Mouse (Mus musculus) neutrophil, adult 5-6 weeks (primary cell): ENCODE measurements around the gene Il4. TPM values are rescaled to one million over a fixed set of nuclear protein-coding genes. Genes with fewer than 3 reads are reported as not detected.
"Not testable (repeated sequence)": the region's sequence is repeated elsewhere in the genome, so short reads cannot be mapped to it uniquely, and the experiment has no call there.

Source experiments
- ATAC-seq: fragments of 151-379, 151-347 bp; 2 replicates; pipeline ENCODE4 v1.8.0; 2017; ENCODE audit warnings: mild to moderate bottlenecking, moderate TSS enrichment; ENCODE audit not compliant: insufficient number of reproducible peaks, poor library complexity, low FRiP score, severe bottlenecking; ENCODE audit errors: extremely low read depth
- total RNA-seq: library from RNA; stranded (forward); fragments of 200-1000 nt; gene quantifications from 2 replicates; pipeline ENCODE4 v1.2.3, GENCODE M21; 2017

Gene Il4
- total RNA-seq, 1 experiment from 2014 or later, result 1.9 TPM

DNA sequence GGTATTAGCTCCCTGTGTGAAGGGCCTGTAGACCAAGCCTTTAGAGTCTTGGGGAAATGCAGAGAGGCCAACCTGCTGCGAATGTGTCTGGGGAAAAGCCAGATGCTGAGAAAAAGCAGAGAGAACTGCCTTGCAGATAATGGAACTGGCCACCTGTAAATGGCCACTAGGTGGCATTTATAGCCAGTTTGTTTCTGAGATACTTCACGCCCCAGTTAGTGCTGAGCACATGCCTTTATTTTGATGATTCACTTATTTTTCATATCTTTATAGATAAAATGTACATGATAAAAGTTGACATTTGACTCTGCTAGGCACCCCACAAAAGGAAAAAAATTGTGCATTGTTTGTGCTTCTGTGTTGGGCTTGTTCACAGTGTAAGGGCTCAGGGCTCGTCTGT, 33.6 kb downstream of the Il4 start:
- no peak for ATAC-seq

DNA sequence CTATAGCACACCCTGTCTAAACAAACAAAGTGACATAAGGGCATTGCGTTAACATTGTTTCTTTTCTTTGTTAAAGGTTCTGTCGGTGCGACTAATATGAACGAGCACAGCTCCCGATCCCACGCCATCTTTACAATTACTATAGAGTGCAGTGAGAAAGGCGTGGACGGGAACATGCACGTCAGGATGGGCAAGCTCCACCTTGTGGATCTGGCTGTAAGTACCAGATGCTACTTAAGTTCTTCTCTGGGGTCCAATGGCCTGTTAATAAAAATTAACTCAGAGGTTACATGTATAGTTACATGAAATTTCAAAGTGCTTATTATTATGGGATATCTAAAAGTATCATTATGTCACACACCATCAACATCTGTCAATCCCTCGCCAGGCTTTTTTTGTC, 35.3 kb downstream of the Il4 start:
- no peak for ATAC-seq

DNA sequence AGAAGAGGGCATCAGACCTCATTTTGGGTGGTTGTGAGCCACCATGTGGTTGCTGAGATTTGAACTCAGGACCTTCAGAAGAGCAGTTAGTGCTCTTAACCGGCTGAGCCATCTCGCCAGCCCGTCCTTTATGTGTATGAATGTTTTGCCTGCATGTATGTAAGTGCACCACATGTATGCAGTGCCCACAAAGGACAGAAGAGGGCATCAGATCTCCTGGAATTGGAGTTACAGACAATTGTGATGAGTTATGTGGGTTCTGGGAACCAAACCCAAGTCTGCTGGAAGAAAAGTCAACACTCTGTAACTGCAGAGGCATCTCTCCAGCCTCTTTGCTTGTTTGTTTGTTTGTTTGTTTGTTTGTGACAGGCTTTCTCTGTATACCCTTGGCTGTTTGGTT, 37.9 kb downstream of the Il4 start:
- ATAC-seq, result no peak

DNA sequence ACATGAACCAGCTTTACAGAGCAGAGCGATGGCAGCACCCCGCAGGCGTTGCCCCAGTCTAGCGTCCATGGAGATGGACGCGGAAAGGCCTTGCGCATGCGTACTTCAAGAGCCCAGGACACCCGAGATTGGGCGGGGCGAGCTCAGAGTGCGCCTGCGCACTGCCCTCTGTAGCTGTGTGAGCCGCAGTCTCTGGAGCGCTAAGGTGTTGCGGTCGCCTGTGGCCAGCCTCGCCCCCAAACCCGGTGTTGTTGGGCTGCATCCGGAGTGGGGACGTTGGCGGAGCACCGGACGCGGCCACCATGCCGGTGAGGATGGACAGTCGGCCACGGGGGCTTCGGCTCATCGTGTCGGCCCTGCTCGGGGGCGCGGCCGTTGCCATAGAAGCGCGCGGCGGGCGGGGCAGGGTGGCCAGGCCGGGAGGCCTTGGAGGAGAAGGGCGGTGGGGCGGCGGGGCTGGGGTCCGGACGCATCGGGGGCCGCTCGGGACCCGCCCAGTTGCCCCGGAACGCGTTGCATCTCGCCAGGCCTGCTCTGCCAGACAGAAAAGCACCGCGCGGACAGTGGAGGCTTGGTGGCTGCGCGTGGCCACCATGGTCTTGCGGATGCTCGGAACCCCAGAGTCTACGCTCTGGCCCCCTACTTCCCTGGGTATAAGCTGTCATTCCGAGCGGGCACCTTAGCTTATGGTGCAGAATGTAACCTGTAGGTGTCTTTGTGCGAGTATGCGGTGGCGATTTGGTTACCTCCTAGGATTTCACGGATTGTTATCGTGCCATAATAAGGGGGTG, 51.0 kb downstream of the Il4 start, which contains the start of gene Kif3a:
TSS of gene Kif3a (plus strand) at position 156 of the 791 bp plus-strand sequence.
- peak; percentile 79 for ATAC-seq

DNA sequence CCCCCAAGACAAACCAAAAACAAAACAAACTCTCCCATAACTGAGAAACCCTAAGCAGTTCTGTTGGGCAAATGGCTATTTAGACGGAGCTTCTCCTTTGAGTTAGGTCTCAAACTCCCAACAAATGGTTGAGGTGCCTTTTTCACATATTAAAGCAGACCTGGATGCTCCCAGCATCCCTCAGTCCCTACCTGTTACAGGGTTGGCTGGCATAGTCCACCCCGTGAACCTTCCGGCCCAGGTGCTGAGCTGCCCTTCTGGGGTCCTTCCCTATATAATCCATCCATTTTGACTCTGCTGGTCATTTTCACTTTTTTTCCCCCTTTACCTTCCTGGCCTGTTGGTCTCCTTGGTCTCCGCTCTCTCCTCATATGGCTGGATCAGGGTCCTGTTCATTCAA, 51.8 kb downstream of the Il4 start:
- no peak for ATAC-seq

DNA sequence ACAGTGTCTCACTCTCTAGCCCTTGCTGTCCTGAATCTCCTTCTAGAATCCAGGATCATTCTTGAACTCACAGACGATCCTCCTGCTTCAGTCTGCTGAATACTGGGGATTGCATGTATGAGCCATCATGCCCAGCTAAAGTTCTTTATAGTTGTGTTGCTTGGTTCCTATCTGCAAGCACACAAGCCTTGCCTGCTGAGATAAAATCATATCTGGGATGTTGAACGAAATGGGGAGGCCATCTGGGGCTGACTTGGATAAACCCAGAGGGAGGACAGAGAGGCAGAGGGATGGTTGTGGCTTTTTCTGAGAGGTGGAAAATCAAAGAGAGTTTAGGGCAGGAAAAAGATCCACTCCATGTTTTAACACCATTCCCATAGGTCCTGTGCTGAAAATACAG, 56.5 kb downstream of the Il4 start:
- ATAC-seq, result no peak

DNA sequence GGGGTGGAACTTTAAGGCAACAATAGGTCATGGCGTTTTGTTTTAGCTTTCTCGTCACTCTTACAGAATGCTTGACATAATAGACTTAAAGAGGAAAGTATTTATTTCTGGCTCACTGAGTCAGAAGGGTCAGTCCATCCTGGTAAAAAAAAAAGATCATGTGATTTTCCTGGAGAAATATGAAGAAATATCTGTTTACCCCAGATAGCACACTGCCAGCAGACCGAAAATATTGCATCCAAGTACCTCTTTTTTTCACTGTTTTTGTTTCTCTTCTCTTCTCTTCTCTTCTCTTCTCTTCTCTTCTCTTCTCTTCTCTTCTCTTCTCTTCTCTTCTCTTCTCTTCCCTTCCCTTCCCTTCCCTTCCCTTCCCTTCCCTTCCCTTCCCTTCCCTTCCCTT, 58.5 kb downstream of the Il4 start:
- not testable (repeated sequence) for ATAC-seq

DNA sequence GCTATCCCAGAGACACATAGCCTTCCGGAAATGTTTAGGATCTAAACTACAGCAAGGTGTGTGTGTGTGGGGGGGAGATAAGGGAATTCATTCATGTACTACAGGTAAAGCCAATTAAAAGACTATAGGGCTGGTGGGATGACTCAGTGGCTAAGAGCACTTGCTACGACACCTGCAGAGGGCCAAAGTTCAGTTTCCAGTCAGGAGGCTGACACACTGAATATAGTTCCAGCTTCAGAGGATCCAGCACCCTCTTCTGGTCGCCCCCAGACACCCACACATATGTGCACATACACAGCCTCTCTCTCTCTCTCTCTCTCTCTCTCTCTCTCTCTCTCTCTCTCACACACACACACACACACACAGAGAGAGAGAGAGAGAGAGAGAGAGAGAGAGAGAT, 60.5 kb downstream of the Il4 start:
- ATAC-seq, result not testable (repeated sequence)

DNA sequence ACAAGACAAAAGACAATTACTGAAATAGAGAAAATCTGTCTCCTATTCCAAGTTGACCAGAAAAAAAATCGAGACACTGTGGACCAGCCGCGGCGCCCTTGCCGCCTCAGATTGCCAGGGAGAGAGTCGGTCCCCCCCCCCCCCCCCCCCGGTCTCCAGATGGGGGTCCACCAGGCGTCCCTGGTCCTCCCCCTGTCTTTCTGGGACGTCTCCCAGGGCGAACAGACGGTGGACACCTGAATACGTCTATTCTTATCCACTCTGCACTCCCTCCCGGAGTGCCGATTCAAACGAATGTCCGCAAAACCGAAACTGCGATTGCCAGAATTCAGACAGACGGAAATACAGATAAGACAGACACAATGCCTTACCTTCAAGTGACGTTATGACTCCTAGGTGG, 61.9 kb downstream of the Il4 start:
- ATAC-seq, result not testable (repeated sequence)

Other genes starting within 250 kb of the Il4 start
- not detected in 2 replicates for gene Leap2, start 195.5 kb downstream of the Il4 start, total RNA-seq
- gene Uqcrq, start 187.8 kb downstream of the Il4 start, total RNA-seq, result 14.4 and 16.3 TPM in 2 replicates
- gene Gdf9, start 187.6 kb downstream of the Il4 start, total RNA-seq, result not detected in 2 replicates
- gene Gm10447, start 161.6 kb downstream of the Il4 start, total RNA-seq, result not detected in 2 replicates
- not detected in 2 replicates for gene Shroom1, start 161.5 kb downstream of the Il4 start, total RNA-seq
- gene Gm9837, start 148.2 kb downstream of the Il4 start, total RNA-seq, result not detected in 2 replicates
- not detected in 2 replicates for gene Gm9945, start 138.5 kb downstream of the Il4 start, total RNA-seq
- not detected in 2 replicates for gene Sowaha, start 138.4 kb downstream of the Il4 start, total RNA-seq
- 0.47 and 0.86 TPM in 2 replicates for gene Sept8, start 99.4 kb downstream of the Il4 start, total RNA-seq
- gene Kif3a, start 51.3 kb downstream of the Il4 start, total RNA-seq, result 4.3 and 4.9 TPM in 2 replicates
- gene Il13, start 16.0 kb upstream of the Il4 start, total RNA-seq, result not detected in 2 replicates
- 36.7 and 43.1 TPM in 2 replicates for gene Rad50, start 88.7 kb upstream of the Il4 start, total RNA-seq
- not detected in 2 replicates for gene Il5, start 102.1 kb upstream of the Il4 start, total RNA-seq
- 358 and 383 TPM in 2 replicates for gene Irf1, start 151.3 kb upstream of the Il4 start, total RNA-seq
- 1.2 TPM in 1 of 2 replicates, not detected in the other for gene Gm17334, start 154.5 kb upstream of the Il4 start, total RNA-seq
- 10.1 and 12.6 TPM in 2 replicates for gene Gm12216, start 240.6 kb upstream of the Il4 start, total RNA-seq